Mouse (Mus musculus) G1E (cell line): ENCODE results near the gene Cap2.

ENCODE experiments used
- CTCF ChIP-seq: IDR thresholded peaks from 2 replicates; pipeline ENCODE4 v1.5.1; 2012; ENCODE audit warnings: low read depth, low read length, inconsistent platforms, mixed read lengths
- POLR2AphosphoS5 ChIP-seq: IDR thresholded peaks from 2 replicates; pipeline ENCODE4 v1.6.1; 2012; ENCODE audit warnings: low read depth, low read length, inconsistent platforms; ENCODE audit not compliant: insufficient replicate concordance
- TAL1 ChIP-seq: conservative IDR thresholded peaks from 2 replicates; pipeline ENCODE4 v1.6.1; 2012; ENCODE audit warnings: low read depth, low read length, inconsistent platforms, mixed read lengths

DNA sequence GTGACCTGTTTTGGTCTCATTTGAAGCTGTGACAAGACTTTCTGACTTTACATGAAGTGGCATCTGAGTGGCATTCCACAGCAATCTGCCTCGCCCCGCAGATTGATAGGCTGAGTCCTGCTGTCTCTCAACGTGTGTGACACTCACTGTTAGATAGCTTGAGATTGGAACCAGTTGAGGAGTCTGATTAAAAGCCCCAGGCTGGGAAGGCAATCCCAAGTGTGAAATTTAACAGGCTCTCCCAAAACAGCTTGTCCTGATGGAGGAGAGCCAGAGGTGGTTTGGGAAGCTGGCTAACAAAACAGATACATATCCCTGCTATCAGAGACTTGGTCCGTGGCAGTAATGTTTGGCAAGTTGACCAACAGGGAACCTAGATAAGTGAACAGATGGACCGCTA is 21.6 kb downstream of the Cap2 start:
- TF ChIP-seq TAL1: no peak
- no peak for TF ChIP-seq CTCF
- no peak for TF ChIP-seq POLR2AphosphoS5
